Mouse (Mus musculus) lung, postnatal 14 days (tissue): ENCODE results near the gene Sprr2f.

Experiments
- DNase-seq: peaks from one replicate; pipeline ENCODE4 v3.0.0; 2021

Sprr2f gene

DNA sequence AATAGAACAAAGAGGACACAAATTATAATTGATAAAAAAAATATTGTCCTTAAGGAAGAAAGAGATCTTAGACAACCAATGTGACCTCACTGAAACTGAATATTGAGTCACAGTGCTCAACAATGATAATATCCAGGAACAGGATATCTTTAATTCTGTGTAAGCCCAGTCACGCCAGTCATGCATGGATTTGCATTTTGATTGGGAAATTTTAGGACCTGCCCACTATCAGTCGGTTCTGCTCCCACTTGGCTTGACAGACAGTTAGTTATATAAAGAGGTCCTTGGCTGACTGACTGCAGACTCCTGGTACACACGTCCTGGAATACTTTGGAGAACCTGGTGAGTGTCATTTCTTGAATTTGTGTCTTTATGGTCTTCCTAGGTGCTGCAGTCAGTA, at the start of gene Sprr2f:
Gene Sprr2f, plus strand, starts transcription at position 301 of the 400 bp plus-strand sequence.
- no peak for DNase-seq

DNA sequence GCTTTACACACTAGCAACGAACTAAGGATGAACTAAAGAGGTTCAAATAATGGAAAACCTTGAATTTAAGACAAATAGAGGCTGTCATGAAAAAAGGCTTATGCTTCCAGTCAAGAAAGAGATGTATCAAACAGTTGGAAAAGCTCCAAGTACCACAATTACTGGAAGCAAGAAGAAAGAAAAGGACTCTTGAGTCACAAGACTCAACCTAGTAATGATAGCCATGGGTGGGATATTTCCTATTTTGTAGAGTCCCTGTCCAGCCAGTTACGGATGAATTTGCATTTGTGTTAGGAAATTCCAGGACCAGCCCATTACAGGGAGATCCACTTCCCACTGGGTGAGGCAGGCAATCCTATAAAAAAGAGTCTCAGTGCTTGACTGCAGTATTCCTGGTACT, 48.7 kb upstream of the Sprr2f start, which contains the start of gene Sprr2b:
Gene Sprr2b, plus strand, starts transcription at position 301 of the 400 bp plus-strand sequence.
- DNase-seq, result no peak

DNA sequence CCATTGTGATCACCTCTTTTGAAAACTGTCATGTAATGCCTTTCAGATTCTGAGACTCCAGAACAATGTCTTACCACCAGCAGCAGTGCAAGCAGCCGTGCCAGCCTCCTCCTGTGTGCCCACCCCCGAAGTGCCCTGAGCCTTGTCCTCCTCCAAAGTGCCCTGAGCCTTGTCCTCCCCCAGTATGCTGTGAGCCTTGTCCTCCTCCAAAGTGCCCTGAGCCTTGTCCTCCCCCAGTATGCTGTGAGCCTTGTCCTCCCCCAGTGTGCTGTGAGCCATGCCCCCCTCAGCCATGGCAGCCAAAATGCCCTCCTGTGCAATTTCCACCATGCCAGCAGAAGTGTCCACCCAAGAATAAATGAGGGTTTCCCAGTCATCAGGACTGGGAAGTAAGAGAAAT, 47.6 kb upstream of the Sprr2f start:
- DNase-seq, result no peak

DNA sequence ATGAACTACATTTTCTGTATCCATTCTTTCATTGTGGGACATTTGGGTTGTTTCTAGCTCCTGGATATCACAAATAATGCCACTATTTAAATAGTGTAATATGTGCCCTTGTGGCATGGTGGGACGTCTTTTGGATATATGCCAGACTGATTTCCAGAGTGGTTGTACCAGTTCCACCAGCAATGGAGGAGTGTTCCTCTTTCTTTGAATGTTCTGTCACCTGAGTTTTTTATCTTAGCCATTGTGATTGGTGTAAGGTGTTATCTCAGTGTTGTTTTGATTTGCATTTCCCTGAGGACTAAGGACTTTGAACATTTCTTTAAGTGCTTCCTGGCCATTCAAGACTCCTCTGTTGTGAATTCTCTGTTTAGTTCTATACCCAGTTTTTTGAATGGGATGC, 28.7 kb upstream of the Sprr2f start:
- DNase-seq, result no peak

DNA sequence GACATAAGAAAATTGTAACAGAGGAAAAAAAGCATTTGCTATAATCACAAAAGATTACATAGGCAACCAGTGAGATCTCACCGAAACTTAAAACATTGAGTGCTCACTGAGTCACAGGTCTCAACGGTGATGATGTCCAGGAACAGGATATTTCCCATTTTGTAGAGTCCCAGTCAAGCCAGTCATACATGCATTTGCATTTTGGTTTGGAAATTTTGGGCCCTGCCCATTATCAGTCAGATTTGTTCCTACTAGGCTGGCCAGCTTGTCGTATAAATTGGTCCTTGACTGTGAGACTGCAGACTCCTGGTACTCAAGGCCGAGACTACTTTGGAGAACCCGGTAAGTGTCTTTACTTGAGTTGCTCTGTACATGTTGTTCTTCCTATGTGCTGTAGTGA, 26.1 kb upstream of the Sprr2f start, which contains the start of gene Sprr2d:
Gene Sprr2d, plus strand, starts transcription at position 301 of the 400 bp plus-strand sequence.
- DNase-seq, result no peak

DNA sequence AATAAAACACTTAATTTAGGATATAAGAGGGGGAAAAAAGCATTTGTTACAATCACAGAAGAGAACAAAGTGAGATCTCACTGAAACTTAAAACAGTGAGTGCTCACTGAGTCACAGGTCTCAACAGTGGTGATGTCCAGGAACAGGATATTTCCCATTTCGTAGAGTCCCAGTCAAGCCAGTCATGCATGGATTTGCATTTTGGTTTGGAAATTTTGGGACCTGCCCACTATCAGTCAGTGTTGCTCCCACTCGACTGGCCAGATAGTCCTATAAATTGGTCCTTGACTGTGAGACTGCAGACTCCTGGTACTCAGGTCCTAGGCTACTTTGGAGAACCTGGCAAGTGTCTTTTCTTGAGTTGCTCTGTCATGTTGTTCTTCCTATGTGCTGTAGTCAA, 13.1 kb upstream of the Sprr2f start, which contains the start of gene Sprr2e:
Gene Sprr2e, plus strand, starts transcription at position 301 of the 400 bp plus-strand sequence.
- DNase-seq, result no peak

DNA sequence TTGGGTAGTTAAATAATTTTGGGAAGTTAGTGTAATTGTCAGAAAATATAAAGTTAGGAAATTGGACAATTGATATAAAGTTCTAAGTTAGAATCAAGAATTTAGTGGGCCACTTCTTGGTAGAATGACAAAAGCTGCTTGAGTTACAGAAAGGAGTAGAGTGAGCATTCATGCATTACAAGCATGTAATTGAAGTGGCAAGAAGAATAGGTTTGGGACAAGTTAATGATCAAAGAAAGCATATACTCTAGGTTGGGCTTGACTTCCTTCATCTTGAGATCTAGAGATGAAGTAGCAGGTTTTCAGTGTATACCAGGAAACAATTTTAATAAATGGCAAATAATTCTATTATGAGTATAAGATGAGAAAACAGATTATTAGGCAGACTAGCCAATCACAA, 3.4 kb upstream of the Sprr2f start:
- DNase-seq, result no peak

DNA sequence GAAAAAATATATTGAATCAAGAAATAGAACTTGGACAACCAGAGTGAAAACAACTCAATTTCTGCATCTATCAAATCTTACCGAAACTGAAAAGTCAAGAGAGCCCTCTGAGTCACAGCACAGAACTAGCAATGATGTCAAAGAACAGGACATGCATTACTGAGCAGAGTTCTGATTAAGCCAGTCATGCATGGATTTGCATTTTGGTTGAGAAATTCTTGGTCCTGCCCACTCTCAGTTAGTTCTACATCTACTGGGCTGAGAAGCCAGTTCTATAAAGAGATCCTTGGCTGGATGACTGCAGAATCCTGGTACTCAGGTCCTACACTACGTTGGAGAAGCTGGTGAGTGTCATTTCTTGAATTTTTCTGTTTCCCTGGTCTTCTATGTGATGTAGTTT, 8.6 kb downstream of the Sprr2f start:
- DNase-seq, result no peak

DNA sequence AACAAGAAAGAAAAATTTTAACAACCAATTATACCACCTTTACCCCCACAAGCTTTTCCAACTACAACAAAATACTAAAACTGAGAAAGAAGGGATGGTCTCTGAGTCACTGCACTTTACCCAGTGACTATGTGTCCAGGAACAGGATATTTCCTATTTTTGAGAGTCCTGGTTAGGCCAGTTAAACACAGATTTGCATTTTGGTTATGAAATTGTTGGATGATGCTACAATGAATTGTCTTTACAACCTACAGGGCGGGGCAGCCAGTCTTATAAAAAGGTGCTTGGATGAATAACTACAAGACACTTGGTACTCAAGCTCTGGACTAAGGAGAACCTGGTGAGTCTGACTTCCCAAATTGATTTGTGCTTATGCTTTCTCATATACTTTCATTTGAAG, 20.4 kb downstream of the Sprr2f start, which contains the start of gene Sprr2h:
Gene Sprr2h, plus strand, starts transcription at position 301 of the 400 bp plus-strand sequence.
- no peak for DNase-seq

DNA sequence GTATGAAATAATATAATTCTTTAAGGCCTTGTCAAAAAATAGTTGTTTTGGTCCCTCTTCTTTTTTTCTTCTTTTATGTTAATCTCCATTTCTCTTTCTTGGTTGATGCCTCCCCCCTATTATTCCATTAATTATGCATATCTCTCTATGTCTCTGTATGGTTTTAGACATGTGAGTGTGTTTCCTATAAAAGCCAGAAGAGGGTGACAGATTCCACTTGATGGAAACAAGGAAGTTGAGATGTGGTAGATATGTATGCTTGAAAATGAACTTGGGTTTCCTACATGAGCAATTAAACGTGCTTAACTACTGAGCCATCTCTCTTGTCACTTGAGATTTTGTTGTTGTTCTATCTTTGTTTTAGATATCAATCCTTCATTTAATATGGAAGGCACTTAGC, 29.3 kb downstream of the Sprr2f start:
- DNase-seq, result no peak

DNA sequence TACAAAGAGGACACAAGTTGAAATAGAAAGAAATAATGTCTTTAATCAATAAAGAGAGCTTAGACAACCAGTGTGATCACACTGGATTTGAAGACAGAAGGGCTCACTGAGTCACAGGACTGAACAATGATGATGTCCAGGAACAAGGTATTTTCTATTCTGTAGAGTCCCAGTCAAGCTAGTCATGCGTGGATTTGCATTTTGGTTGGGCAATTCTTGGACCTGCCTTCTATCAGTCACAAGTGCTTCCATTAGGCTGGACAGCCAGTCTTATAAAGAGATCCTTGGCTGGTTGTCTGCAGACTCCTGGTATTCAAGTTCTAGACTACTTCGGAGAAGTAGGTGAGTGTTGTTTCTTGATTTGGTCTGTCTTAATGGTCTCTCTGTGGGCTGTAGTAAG, 42.7 kb downstream of the Sprr2f start, which contains the start of gene Sprr2i:
Gene Sprr2i, plus strand, starts transcription at position 301 of the 400 bp plus-strand sequence.
- no peak for DNase-seq
